Mouse (Mus musculus) cerebellum, adult (tissue): ENCODE data around the gene Nbeal2.

Experiments
- ATAC-seq: cut with Nextera tagmentation; 2 replicates; pipeline ENCODE4 v1.9.2; 2017; ENCODE audit warnings: mild to moderate bottlenecking, moderate library complexity, mixed read lengths; ENCODE audit not compliant: insufficient number of reproducible peaks, low FRiP score, low TSS enrichment

The Nbeal2 gene

DNA sequence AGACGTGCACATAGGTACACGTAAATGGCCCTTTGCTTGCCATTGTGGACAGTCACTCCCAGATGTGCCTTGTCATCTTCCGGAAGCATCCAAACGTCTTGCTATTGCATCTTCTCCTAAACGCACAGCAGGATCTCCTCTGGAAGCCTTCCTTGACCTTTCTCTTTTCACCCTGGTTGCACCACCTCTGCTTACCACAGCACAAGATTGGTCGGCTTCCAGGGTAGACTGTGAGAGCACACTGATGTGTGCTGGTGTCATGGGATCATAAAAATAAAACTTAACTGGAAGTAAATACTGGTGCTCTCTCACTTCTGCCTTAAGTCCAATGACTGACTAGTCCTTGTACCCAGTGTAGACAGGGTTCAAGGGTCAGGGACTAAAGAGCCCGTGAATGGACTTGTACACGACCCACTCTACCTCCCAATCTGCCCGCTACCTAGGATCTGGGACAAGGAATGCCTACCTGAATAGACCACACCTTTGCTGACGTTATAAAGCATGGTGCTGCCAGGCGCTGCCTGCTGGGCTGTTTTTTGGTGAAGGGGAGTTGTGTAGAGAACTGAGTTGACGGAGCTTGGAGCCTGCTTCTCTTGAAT lies 31.2 kb downstream of the Nbeal2 start:
- ATAC-seq = no peak

DNA sequence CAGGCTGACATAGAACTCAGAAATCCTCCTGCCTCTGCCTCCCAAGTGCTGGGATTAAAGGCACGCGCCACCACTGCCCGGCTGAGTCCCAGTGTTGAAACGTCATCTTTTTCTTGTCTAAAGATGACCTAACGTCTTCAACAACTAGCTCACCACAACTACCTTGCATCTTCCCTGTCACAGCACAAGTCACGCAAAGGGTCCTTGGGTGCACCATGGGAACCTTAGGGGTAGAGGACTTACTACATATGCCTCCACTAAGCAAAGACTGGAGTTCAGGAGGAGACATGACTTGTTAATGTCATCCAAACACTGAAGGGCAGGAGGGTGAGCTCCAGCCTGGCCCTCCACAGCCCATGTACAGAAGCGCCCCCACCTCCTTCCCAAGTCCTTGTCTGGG lies 33.3 kb downstream of the Nbeal2 start:
- no peak for ATAC-seq

DNA sequence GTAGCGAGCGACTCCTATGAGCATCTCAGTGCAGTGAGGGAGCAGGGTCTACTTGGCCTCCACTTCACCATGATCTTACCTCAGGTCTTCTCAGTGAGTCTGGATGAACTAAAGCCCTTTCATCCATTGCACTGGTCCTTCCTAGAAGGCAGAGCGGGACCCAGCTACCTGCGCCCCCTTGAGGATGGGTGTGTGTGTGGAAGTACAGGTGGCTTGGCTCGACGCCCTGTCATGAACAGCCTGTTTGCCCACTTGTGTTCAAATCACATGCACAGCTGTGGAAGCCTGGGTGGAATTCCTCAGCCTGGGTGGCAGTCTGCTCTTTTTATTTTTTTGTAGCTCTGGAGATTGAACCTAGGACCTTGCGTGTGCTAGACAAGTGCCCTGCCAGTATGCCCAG lies 33.8 kb downstream of the Nbeal2 start:
- ATAC-seq = no peak

DNA sequence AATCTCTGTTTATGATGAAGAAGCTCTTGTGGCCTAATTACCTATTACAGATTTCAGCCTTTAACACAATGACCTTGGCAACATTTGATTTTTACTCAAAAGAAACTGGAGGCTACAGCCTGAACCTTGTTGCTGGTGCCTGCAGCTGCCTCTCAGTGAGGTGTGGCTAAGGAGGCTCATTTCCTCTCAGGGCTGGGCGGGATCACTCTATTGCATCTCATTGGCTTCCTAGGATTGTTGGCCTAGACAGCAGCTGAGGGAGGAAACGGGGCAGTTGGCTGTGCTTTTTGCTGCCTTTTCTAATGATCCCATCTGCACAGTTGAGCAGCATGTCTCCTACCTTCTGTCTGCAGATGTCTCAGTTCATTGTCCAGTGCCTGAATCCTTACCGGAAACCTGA lies 36.9 kb downstream of the Nbeal2 start:
- no peak for ATAC-seq

DNA sequence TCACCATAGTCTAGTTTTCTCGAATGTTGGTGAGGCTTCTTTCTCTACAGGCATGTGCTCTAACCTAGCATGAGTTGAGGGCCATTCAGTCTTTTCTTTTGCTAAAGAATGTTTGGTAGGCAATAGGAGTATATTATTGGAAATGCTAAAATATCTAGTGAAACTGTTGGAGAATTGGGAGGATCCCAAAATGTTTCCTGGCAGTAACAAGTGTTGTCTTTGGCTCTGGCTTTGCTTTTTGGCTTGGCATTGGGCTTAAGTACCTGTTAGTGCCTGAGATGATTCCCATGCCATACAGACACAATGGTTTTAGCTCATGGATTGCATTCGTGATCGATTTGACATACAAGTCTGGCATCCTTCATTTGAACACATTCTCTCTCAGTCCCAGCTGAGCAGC lies 42.5 kb downstream of the Nbeal2 start:
- ATAC-seq = no peak

DNA sequence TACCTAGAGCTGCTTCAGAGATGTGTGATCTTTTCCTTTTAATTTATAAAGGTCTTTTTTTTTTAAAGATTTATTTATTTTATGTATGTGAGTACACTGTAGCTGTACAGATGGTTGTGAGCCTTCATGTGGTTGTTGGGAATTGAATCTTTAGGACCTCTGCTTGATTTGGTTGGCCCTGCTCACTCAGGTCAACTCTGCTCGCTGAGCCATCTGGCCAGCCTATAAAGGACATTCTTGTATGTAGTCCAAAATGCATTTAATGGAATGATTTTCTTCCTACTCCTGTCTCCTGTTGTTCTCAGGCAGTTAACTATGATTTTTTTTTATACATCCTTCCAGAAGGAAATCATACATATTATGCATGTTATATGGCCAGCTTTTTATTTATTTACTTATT lies 70.4 kb downstream of the Nbeal2 start:
- ATAC-seq = no peak

DNA sequence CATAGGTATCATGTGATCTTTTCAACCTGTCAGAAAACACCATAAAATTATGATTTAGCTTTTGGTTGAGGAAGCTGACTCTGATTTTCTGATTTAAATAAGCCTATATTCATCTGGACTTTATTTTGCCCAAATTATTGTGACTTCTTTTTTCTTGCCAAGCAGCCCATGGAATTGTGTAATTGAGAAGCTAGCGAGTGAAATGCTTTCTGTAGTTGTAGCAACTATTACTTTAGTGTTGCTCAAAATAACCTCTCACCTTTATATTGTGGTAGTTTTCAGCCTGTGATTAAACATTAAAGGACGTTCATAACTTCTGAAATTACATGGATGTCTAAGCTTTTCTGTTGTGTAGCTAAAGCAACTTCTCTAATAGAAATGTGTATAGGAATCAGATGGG lies 71.8 kb downstream of the Nbeal2 start:
- ATAC-seq = no peak
